Mouse (Mus musculus): ENCODE data around the gene Tsfm.

DNA sequence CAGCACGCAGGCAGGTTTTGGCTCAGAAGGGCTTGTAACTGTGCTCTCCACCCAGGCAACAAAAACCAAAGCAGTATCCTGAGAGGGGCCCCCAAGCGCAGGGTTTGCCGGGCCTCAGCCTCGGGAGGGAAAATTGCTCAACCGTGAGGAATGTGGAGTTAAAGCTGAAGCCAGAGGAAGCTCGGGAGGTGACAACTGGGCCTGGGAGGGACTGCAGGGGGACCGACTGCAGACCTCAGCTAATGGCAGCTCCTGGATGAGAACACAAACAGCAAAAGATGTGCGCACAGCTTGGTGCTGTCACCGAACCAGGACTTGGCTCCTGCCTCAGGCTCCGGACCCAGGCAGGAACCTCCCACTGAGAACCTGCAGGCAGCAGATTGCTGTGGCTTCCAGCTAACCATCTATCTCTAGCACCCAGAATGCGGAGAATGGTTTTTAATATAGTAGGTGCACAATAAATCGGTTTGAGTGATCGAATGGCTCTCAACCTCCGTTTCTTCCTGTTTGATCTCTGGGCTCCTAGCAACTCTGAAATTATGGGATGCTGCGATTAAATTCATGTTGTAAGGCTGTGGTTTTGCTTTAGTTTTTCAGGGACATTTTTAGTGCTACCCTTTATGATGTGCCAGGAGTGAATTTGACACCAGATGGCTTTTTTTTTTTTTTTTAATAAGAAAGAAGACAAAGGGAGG lies 68.2 kb downstream of the Tsfm start:
- TF ChIP-seq CTCF (conservative IDR thresholded peaks at IDR 0.05 in 1 of 2, IDR thresholded peaks at IDR 0.05 in 1 of 2; ENCODE audit: low read depth in 2 of 2, low read length in 2 of 2) (no peak), EP300 (IDR thresholded peaks at IDR 0.05; ENCODE audit: low read length) (no peak), POLR2A (IDR thresholded peaks at IDR 0.05; ENCODE audit: low read depth, low read length) (no peak), ZMIZ1 (IDR thresholded peaks at IDR 0.05; ENCODE audit: low read depth, low read length) (no peak), NELFE (IDR thresholded peaks at IDR 0.05; ENCODE audit: low read depth, low read length) (no peak), SIN3A (IDR thresholded peaks at IDR 0.05; ENCODE audit: low read length) (no peak), POLR2AphosphoS2 (IDR thresholded peaks at IDR 0.05; ENCODE audit: low read depth, low read length) (no peak), MAX (IDR thresholded peaks at IDR 0.05; ENCODE audit: low read length) (no peak), JUN (IDR thresholded peaks at IDR 0.05; ENCODE audit: insufficient read depth, low read depth, low read length) (no peak), TCF12 (IDR thresholded peaks at IDR 0.05; ENCODE audit: low read depth, low read length) (no peak), USF1 (IDR thresholded peaks at IDR 0.05; ENCODE audit: low read depth, low read length) (no peak), BHLHE40 (IDR thresholded peaks at IDR 0.05; ENCODE audit: low read depth, low read length) (no peak)

Measured in CH12.LX (cell line).